Mouse (Mus musculus): ENCODE measurements around the gene Slc38a2.

The Slc38a2 gene

GRCm38 (mm10) chr15:96669721-96670120 is 29.8 kb downstream of the Slc38a2 start:
- no peak for DNase-seq (ENCODE audit: low read depth in 1 of 2, low spot score in 2 of 2)

- DNase-seq (ENCODE audit: low read depth in 1 of 2, low spot score in 2 of 2): peak in 1 of 2 experiments; percentile 53
These were observed 32.9 kb downstream of the Slc38a2 start for GRCm38 (mm10) chr15:96666663-96667062.

- DNase-seq (ENCODE audit: low read depth in 1 of 2, low spot score in 2 of 2): peak; percentile 26 to 62
These were observed 33.6 kb downstream of the Slc38a2 start for GRCm38 (mm10) chr15:96665889-96666288.

- DNase-seq (ENCODE audit: low read depth in 1 of 2, low spot score in 2 of 2): no peak
These were observed 38.9 kb downstream of the Slc38a2 start for GRCm38 (mm10) chr15:96660590-96661141.

- no peak for DNase-seq (ENCODE audit: low read depth in 1 of 2, low spot score in 2 of 2)
These were observed 41.3 kb downstream of the Slc38a2 start for GRCm38 (mm10) chr15:96658275-96658602.

GRCm38 (mm10) chr15:96657576-96658274 is 41.8 kb downstream of the Slc38a2 start:
- DNase-seq (ENCODE audit: low read depth in 1 of 2, low spot score in 2 of 2): no peak

- peak in 1 of 2 experiments; percentile 49 for DNase-seq (ENCODE audit: low read depth in 1 of 2, low spot score in 2 of 2)
These were observed 44.0 kb downstream of the Slc38a2 start for GRCm38 (mm10) chr15:96655514-96655913.

GRCm38 (mm10) chr15:96654714-96655113 is 44.8 kb downstream of the Slc38a2 start:
- DNase-seq (ENCODE audit: low read depth in 1 of 2, low spot score in 2 of 2): peak; percentile 63 to 67

- DNase-seq (ENCODE audit: low read depth in 1 of 2, low spot score in 2 of 2): no peak
These were observed 46.5 kb downstream of the Slc38a2 start for GRCm38 (mm10) chr15:96653011-96653410.

- DNase-seq (ENCODE audit: low read depth in 1 of 2, low spot score in 2 of 2): no peak
These were observed 47.0 kb downstream of the Slc38a2 start for GRCm38 (mm10) chr15:96652531-96652930.

GRCm38 (mm10) chr15:96647376-96647775 is 52.2 kb downstream of the Slc38a2 start:
- DNase-seq (ENCODE audit: low read depth in 1 of 2, low spot score in 2 of 2): no peak

GRCm38 (mm10) chr15:96642436-96643405 is 56.8 kb downstream of the Slc38a2 start, which contains the start of gene Slc38a1:
Slc38a1 (minus strand) TSS chr15:96642913.
- peak in 1 of 2 experiments; percentile 66 for DNase-seq (ENCODE audit: low read depth in 1 of 2, low spot score in 2 of 2)

GRCm38 (mm10) chr15:96641821-96642435 is 57.6 kb downstream of the Slc38a2 start:
- DNase-seq (ENCODE audit: low read depth in 1 of 2, low spot score in 2 of 2): peak in 1 of 2 experiments; percentile 43

- peak; percentile 21 to 73 for DNase-seq (ENCODE audit: low read depth in 1 of 2, low spot score in 2 of 2)
These were observed 58.3 kb downstream of the Slc38a2 start for GRCm38 (mm10) chr15:96641111-96641820.

GRCm38 (mm10) chr15:96640291-96640985 is 59.1 kb downstream of the Slc38a2 start:
- peak in 1 of 2 experiments; percentile 47 for DNase-seq (ENCODE audit: low read depth in 1 of 2, low spot score in 2 of 2)

- DNase-seq (ENCODE audit: low read depth in 1 of 2, low spot score in 2 of 2): no peak
These were observed 59.9 kb downstream of the Slc38a2 start for GRCm38 (mm10) chr15:96639630-96640029.

GRCm38 (mm10) chr15:96638656-96639055 is 60.9 kb downstream of the Slc38a2 start:
- no peak for DNase-seq (ENCODE audit: low read depth in 1 of 2, low spot score in 2 of 2)

GRCm38 (mm10) chr15:96638173-96638572 is 61.4 kb downstream of the Slc38a2 start:
- peak; percentile 76 to 83 for DNase-seq (ENCODE audit: low read depth in 1 of 2, low spot score in 2 of 2)

Measured in monocyte, adult 2 months (primary cell).